Mouse (Mus musculus) c-Kit-positive CD71-negative TER-119-negative erythroid progenitor cells, embryonic 14.5 days (primary cell): ENCODE results near the gene Olfr568.

Experiments
- DNase-seq: peaks from one replicate; pipeline ENCODE4 v3.0.0-alpha.2; 2013; ENCODE audit warnings: low read depth

Olfr568 gene

GRCm38 (mm10) chr7:102876822-102877221, at the start of gene Olfr568:
TSS of gene Olfr568 (plus strand) at chr7:102877122.
- DNase-seq, result no peak

GRCm38 (mm10) chr7:102855807-102856206, 21.1 kb upstream of the Olfr568 start:
- no peak for DNase-seq

GRCm38 (mm10) chr7:102858665-102859064, 18.3 kb upstream of the Olfr568 start, which contains the start of gene Olfr566:
TSS of gene Olfr566 (minus strand) at chr7:102858765.
- no peak for DNase-seq

GRCm38 (mm10) chr7:102890782-102891181, 13.9 kb downstream of the Olfr568 start, which contains the start of gene Olfr569:
TSS of gene Olfr569 (minus strand) at chr7:102890882.
- no peak for DNase-seq

- no peak for DNase-seq
These were observed 38.3 kb downstream of the Olfr568 start for GRCm38 (mm10) chr7:102915261-102915660.

- no peak for DNase-seq
These were observed 39.5 kb downstream of the Olfr568 start for GRCm38 (mm10) chr7:102916405-102916804.

- DNase-seq, result no peak
These were observed 40.3 kb downstream of the Olfr568 start, which contains the start of gene Olfr571 for GRCm38 (mm10) chr7:102917032-102917875. TSS of gene Olfr571 (minus strand) at chr7:102917536.

- peak; percentile 50 for DNase-seq
These were observed 42.7 kb downstream of the Olfr568 start for GRCm38 (mm10) chr7:102919632-102920031.

- DNase-seq, result no peak
These were observed 47.2 kb downstream of the Olfr568 start, which contains the start of gene Olfr572 for GRCm38 (mm10) chr7:102924109-102924508. TSS of gene Olfr572 (plus strand) at chr7:102924409.

GRCm38 (mm10) chr7:102927105-102927504, 50.2 kb downstream of the Olfr568 start:
- no peak for DNase-seq
